Mouse (Mus musculus): ENCODE measurements at regions not wholly inside any gene's neighbourhood (a gene's known extent, or its start where the extent isn't known, plus 50 kb on each side); places are given as distances from the start of the nearest gene placed in this dataset.

- WGBS = 88% methylated on average over 2 of the region's 2 CpGs
- Histone ChIP-seq H3K27ac (ENCODE audit: low read length) (no peak overlapping the region), H3K27me3 (replicated peaks; ENCODE audit: insufficient read depth, low read length) (no peaks in the 10 kb centered on the region), H3K9ac (replicated peaks; ENCODE audit: low read depth) (no peak overlapping the region), H3K36me3 (ENCODE audit: insufficient read depth, low read length) (no peaks in the 10 kb centered on the region), H3K4me2 (replicated peaks; ENCODE audit: low read depth, low read length) (no peak overlapping the region), H3K4me3 (ENCODE audit: low read depth, low read length) (no peak overlapping the region), H3K9me3 (ENCODE audit: low read length) (no peaks in the 10 kb centered on the region), H3K4me1 (ENCODE audit: insufficient read depth, low read depth, low read length) (no peaks in the 10 kb centered on the region)
- ATAC-seq (no peak), DNase-seq (ENCODE audit: low spot score) (no peak)
- TF ChIP-seq EP300 (IDR thresholded peaks at IDR 0.05) (no peak), CTCF (IDR thresholded peaks at IDR 0.05) (no peak)
Measured at GRCm38 (mm10) chr3:4793141-4793540, 957.5 kb upstream of the Gm8797 start.

DNA sequence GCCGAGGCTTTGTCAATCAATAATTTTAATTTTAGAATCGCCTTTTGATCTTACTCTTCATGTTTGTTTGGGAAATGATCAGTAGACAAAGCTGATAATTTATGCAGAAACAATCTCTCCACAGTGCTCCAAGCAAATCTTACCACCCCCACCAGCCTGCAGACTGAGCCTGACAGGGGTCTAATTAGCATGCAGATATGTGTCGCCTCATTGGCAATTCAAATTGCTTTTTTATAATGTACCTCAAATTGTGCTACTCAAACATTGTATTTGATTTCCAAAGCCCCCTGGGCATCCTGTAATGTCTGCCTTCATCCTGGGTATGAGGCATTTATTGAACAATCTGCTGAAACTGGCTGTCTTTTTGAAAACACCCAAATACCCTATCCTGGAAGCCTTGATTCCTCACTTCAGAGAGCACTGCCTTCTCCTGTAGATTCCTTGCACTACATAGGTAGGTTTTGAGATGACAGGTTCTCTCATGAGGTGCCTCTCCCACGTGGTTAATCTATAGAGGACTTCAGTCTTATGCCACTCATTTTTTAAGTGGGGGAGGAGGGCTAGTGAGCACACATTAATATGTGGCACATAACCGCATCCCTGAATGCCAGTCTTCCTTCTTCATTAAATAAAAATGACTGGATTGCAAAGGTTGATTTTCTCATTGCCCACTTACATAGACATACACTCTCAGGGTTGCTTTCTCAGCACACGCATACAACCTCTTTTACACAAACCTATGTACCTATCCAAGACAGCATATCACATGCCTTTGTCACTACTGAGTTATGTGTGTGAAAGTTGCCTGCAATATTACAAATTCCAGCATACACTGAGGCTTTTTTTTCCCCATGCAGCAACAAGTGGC is 954.3 kb upstream of the Gm8797 start:
- Histone ChIP-seq H3K36me3 (ENCODE audit: insufficient read depth, low read length) (no peaks in the 10 kb centered on the region), H3K9me3 (ENCODE audit: low read length) (no peaks in the 10 kb centered on the region), H3K27me3 (replicated peaks; ENCODE audit: insufficient read depth, low read length) (no peaks in the 10 kb centered on the region), H3K4me1 (ENCODE audit: insufficient read depth, low read depth, low read length) (no peaks in the 10 kb centered on the region), H3K4me2 (replicated peaks; ENCODE audit: low read depth, low read length) (no peak overlapping the region), H3K27ac (ENCODE audit: low read length) (no peak overlapping the region), H3K4me3 (ENCODE audit: low read depth, low read length) (no peak overlapping the region), H3K9ac (replicated peaks; ENCODE audit: low read depth) (no peak overlapping the region)
- 61% methylated on average over 6 of the region's 6 CpGs for WGBS
- no peak for TF ChIP-seq EP300 (IDR thresholded peaks at IDR 0.05)
- TF ChIP-seq CTCF (IDR thresholded peaks at IDR 0.05) = no peak
- DNase-seq (ENCODE audit: low spot score) (no peak), ATAC-seq (no peak)

- no peak overlapping the region for H3K4me3 ChIP-seq (ENCODE audit: low read depth, low read length)
- no peak overlapping the region for H3K27ac ChIP-seq (ENCODE audit: low read length)
- no peaks in the 10 kb centered on the region for H3K9me3 ChIP-seq (ENCODE audit: low read length)
- no peaks in the 10 kb centered on the region for H3K4me1 ChIP-seq (ENCODE audit: insufficient read depth, low read depth, low read length)
- TF ChIP-seq EP300 (IDR thresholded peaks at IDR 0.05) (no peak), CTCF (IDR thresholded peaks at IDR 0.05) (no peak)
- no peaks in the 10 kb centered on the region for H3K36me3 ChIP-seq (ENCODE audit: insufficient read depth, low read length)
- ATAC-seq (no peak), DNase-seq (ENCODE audit: low spot score) (peak; percentile 4)
- no peaks in the 10 kb centered on the region for H3K27me3 ChIP-seq (replicated peaks; ENCODE audit: insufficient read depth, low read length)
- no peak overlapping the region for H3K9ac ChIP-seq (replicated peaks; ENCODE audit: low read depth)
- WGBS = 65% methylated on average over 8 of the region's 8 CpGs
- no peak overlapping the region for H3K4me2 ChIP-seq (replicated peaks; ENCODE audit: low read depth, low read length)
Measured at GRCm38 (mm10) chr3:4796909-4797566, 953.6 kb upstream of the Gm8797 start.

- ATAC-seq = no peak
- Histone ChIP-seq H3K4me2 (replicated peaks; ENCODE audit: low read depth, low read length) (no peak overlapping the region), H3K9ac (replicated peaks; ENCODE audit: low read depth) (no peak overlapping the region), H3K36me3 (ENCODE audit: insufficient read depth, low read length) (no peaks in the 10 kb centered on the region), H3K4me1 (ENCODE audit: insufficient read depth, low read depth, low read length) (no peaks in the 10 kb centered on the region), H3K27ac (ENCODE audit: low read length) (no peak overlapping the region), H3K9me3 (ENCODE audit: low read length) (no peaks in the 10 kb centered on the region), H3K27me3 (replicated peaks; ENCODE audit: insufficient read depth, low read length) (no peaks in the 10 kb centered on the region), H3K4me3 (ENCODE audit: low read depth, low read length) (no peak overlapping the region)
- DNase-seq (ENCODE audit: low spot score) = no peak
- no peak for TF ChIP-seq EP300 (IDR thresholded peaks at IDR 0.05)
- TF ChIP-seq CTCF (IDR thresholded peaks at IDR 0.05) = no peak
- 77% methylated on average over 6 of the region's 6 CpGs for WGBS
Measured at GRCm38 (mm10) chr3:4797567-4797940, 953.1 kb upstream of the Gm8797 start.

GRCm38 (mm10) chr3:4798366-4798765 is 952.2 kb upstream of the Gm8797 start:
- 74% methylated on average over 3 of the region's 3 CpGs for WGBS
- ATAC-seq (no peak), DNase-seq (ENCODE audit: low spot score) (no peak)
- TF ChIP-seq CTCF (IDR thresholded peaks at IDR 0.05) = no peak
- TF ChIP-seq EP300 (IDR thresholded peaks at IDR 0.05) = no peak
- Histone ChIP-seq H3K4me1 (ENCODE audit: insufficient read depth, low read depth, low read length) (no peaks in the 10 kb centered on the region), H3K27me3 (replicated peaks; ENCODE audit: insufficient read depth, low read length) (no peaks in the 10 kb centered on the region), H3K27ac (ENCODE audit: low read length) (no peak overlapping the region), H3K36me3 (ENCODE audit: insufficient read depth, low read length) (no peaks in the 10 kb centered on the region), H3K4me3 (ENCODE audit: low read depth, low read length) (no peak overlapping the region), H3K9ac (replicated peaks; ENCODE audit: low read depth) (no peak overlapping the region), H3K9me3 (ENCODE audit: low read length) (no peaks in the 10 kb centered on the region), H3K4me2 (replicated peaks; ENCODE audit: low read depth, low read length) (no peak overlapping the region)

- Histone ChIP-seq H3K27ac (ENCODE audit: low read length) (no peak overlapping the region), H3K9ac (replicated peaks; ENCODE audit: low read depth) (no peak overlapping the region), H3K36me3 (ENCODE audit: insufficient read depth, low read length) (no peaks in the 10 kb centered on the region), H3K9me3 (ENCODE audit: low read length) (no peaks in the 10 kb centered on the region), H3K27me3 (replicated peaks; ENCODE audit: insufficient read depth, low read length) (no peaks in the 10 kb centered on the region), H3K4me2 (replicated peaks; ENCODE audit: low read depth, low read length) (no peak overlapping the region), H3K4me3 (ENCODE audit: low read depth, low read length) (no peak overlapping the region), H3K4me1 (ENCODE audit: insufficient read depth, low read depth, low read length) (no peaks in the 10 kb centered on the region)
- ATAC-seq (no peak), DNase-seq (ENCODE audit: low spot score) (no peak)
- 74% methylated on average over 1 of the region's 1 CpGs for WGBS
- TF ChIP-seq CTCF (IDR thresholded peaks at IDR 0.05) (no peak), EP300 (IDR thresholded peaks at IDR 0.05) (no peak)
Measured at GRCm38 (mm10) chr3:4834459-4834858, 916.1 kb upstream of the Gm8797 start.
